Mouse (Mus musculus) adrenal gland, adult 18-20 months (tissue): ENCODE data around the gene Zfp866. TPM values are rescaled to one million over a fixed set of nuclear protein-coding genes. Genes with fewer than 3 reads are reported as not detected.

Source experiments
- DNase-seq, 2 experiments: peaks; one replicate each; pipeline ENCODE4 v3.0.0; 2021 to 2022; ENCODE audit warnings: low spot score in 2 of 2
- total RNA-seq, 2 experiments: library from RNA; stranded (reverse); gene quantifications; 1 replicate in 1 of 2; 2 replicates in 1 of 2; pipeline ENCODE4 v1.2.3; 2021

The Zfp866 gene
- total RNA-seq, 2 experiments from 2014 or later = 20.1 to 24.1 TPM

DNA sequence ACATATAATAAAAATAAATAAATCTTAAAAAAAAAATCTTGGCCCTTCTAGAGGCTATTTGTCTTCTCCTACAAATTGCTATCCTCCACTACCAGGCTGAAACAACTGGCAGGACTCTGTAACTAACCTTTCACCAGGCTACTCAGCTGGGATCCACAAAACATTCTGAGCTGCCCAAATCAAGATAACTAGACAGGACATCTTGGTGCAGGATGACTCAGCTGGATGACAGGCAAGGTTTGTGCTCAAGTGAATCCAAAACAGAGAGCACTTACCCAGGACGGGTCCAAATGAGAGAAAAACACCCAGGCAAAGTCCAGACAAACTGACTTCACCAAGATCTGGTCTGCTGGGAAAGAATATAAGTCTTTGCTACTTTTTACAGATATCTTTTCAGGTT, 55.5 kb downstream of the Zfp866 start:
- DNase-seq = no peak

DNA sequence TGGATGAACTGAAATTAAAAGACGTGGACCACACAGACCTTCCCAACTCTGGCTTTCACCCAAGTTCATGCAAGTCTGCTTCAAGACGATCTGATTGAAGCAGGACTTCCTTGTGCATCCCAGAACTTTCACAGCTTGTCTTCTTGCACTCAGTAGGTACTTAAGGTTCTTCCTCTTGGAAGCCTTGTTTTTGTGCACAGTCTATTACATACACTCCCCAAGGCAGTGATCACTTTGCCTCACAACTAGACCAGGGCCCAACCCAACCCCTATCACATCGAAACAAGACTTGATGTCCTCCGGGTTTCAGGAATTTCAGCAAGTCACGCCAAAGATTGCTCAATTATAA, 73.8 kb downstream of the Zfp866 start:
- DNase-seq = no peak

DNA sequence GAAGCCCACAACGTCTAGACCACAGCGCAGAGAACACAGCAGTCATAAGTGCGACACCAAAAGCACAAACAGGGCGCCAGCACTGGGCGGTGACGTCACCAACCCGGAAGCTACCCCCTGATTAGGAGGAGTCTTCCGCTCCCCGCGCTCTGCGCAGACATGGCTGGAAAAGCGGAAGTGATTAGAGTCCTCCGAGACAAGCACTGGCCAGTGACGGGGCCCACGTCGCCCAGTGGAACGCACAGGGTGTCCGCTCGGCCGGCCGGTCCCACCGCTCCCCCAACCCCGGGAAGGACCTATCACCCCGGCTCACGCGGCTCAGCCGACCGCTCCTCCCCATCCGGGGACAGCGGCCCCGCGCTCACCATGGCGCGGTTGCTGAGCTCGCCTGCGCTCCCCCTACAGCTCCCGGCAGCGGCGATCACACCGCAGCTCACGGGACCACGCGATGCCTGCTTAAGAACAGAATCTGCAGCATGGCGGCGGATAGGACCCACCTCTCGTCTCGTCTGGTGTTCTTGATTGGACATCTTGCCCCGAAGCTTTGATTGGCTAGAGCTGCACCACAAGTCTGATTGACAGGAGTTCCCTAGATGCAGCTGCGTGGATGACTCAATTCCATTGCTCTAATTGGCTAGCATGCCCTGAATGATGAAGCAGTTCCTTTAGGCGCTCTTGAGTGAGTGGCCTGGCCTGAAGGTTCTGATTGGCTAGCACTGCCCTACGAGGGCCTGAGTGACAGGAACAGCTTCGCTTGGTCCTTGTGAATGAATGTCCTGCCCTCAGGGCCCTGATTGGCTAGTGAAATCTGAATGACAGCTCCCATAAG, 74.4 kb downstream of the Zfp866 start:
- peak; percentile 86 to 87 for DNase-seq

DNA sequence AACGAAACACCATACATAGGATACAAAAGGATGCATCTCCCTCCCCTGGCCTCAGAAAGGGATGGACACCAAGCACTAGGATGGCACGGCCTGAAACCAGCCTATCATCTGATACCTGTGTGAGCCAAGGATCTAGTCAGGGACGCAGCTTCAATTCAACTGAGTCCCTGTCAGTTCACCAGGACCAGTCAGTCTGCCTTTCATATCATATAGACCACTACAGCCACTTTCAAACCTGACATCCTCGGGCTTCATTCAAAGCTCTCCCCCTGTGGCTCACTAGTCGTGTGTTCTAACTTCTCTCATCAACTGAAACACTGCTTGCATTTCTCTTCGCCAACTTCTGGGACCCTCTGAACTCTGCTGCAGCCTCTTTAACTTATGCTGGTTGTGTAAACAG, 75.6 kb downstream of the Zfp866 start:
- no peak for DNase-seq

DNA sequence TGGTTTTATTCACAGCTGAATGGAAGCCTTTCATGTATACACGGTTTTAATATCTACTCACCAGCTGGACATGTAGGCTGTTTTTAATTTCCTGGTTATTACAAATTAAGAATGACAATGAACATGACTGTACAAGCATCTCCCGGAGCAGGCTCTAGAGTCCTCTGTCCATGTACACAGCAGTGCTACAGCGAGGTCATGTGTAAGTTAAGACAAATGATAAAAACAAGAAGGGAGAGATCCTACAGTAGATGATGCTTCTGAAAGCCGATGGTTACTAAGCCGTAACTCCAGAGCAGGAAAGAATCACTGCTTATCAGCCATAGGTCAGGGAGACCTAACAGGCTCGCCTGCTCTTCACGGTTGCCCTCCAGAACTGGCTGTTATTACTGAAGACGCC, 77.5 kb downstream of the Zfp866 start:
- no peak for DNase-seq

Other genes with a start within 250 kb of the Zfp866 start
- gene Zfp868, start 165.6 kb downstream of the Zfp866 start, total RNA-seq = 10 to 100 TPM; 11.1 to 13.3 TPM
- 1 to 10 TPM; 2.7 to 3.0 TPM for gene Zfp964, start 136.7 kb downstream of the Zfp866 start, total RNA-seq
- 10 to 100 TPM; 20.9 to 26.4 TPM for gene Zfp869, start 80.5 kb downstream of the Zfp866 start, total RNA-seq
- 1 to 10 TPM; 3.5 to 4.6 TPM for gene Zfp963, start 41.2 kb downstream of the Zfp866 start, total RNA-seq
- under 1 TPM in 1 of 2 experiments, not detected in 1; 0.64 TPM for gene Gm20422, start 16.3 kb downstream of the Zfp866 start, total RNA-seq
- 10 to 100 TPM; 34.0 to 42.8 TPM for gene Atp13a1, start within 50 bp of the Zfp866 start, total RNA-seq
- gene Gmip, start 17.5 kb upstream of the Zfp866 start, total RNA-seq = 10 to 100 TPM in 1 of 2 experiments, 1 to 10 TPM in 1; 8.3 to 10.6 TPM
- gene Lpar2, start 31.3 kb upstream of the Zfp866 start, total RNA-seq = 1 to 10 TPM; 1.8 to 2.0 TPM
- gene Pbx4, start 41.3 kb upstream of the Zfp866 start, total RNA-seq = 1 to 10 TPM; 1.2 to 1.3 TPM
- under 1 TPM; 0.06 to 0.10 TPM for gene Cilp2, start 96.5 kb upstream of the Zfp866 start, total RNA-seq
- under 1 TPM; 0.51 to 0.60 TPM for gene Tssk6, start 111.0 kb upstream of the Zfp866 start, total RNA-seq
- gene Ndufa13, start 111.4 kb upstream of the Zfp866 start, total RNA-seq = 100 to 1,000 TPM; 176 to 210 TPM
- 1 to 10 TPM; 2.2 to 3.1 TPM for gene Yjefn3, start 111.5 kb upstream of the Zfp866 start, total RNA-seq
- gene Gatad2a, start 205.2 kb upstream of the Zfp866 start, total RNA-seq = 100 to 1,000 TPM; 102 to 111 TPM